ENCODE assay signal across 10 mouse cellular contexts in genomic region chr4:130920951-130921693, GRCm38 (mm10). TPM values are rescaled to one million over a fixed set of nuclear protein-coding genes. Genes with fewer than 3 reads are reported as not detected.
DNase-seq lines count a peak whose midpoint lies in the region; ATAC-seq and TF ChIP-seq lines count a peak whose summit lies in the region.
"Had no signal": no experiment of that assay in that cellular context is flagged by ENCODE, and none has a peak within 500 bp of the region (broad histone marks: within the 10 kb centered on the region; RNA-seq: fewer than 3 reads in every experiment).

No protein-coding gene starts in this region.

- TF ChIP-seq RAD21 in CH12.LX (IDR thresholded peaks at IDR 0.05; ENCODE audit: low read depth, low read length) = no peak

- intact Hi-C loops in left cerebral cortex, adult 2 months (cut with DNase I) = no loop called here

- no peak for TF ChIP-seq CTCF in CH12.LX (conservative IDR thresholded peaks at IDR 0.05 in 1 of 2, IDR thresholded peaks at IDR 0.05 in 1 of 2; ENCODE audit: low read depth in 2 of 2, low read length in 2 of 2)
- TF ChIP-seq CTCF in left cerebral cortex, adult 2 months (IDR thresholded peaks at IDR 0.05) = no peak

- H3K9me3 ChIP-seq in kidney, embryonic 14.5 days (ENCODE audit: control insufficient read depth, low read length) = no peaks in the 10 kb centered on the region
- no peaks in the 10 kb centered on the region for H3K9me3 ChIP-seq in CH12.LX (replicated peaks; ENCODE audit: low read length)
- H3K9me3 ChIP-seq in forebrain, embryonic 16.5 days (ENCODE audit: control insufficient read depth, low read length) = no peaks in the 10 kb centered on the region
- H3K9me3 ChIP-seq: lung, embryonic 15.5 days had no signal

- peaks cover 15% of the 10 kb centered on the region; the same call in 1 of the 2 replicates for H3K4me1 ChIP-seq in kidney, embryonic 14.5 days (ENCODE audit: control insufficient read depth, insufficient read depth, low read length)
- peaks cover 41 to 98% of the 10 kb centered on the region in 2 experiments for H3K4me1 ChIP-seq in CH12.LX (ENCODE audit: control insufficient read depth in 1 of 2, insufficient read depth in 2 of 2)
- H3K4me1 ChIP-seq in forebrain, embryonic 16.5 days (replicated peaks; ENCODE audit: control insufficient read depth, insufficient read depth, low read length) = peaks cover 15% of the 10 kb centered on the region

- TF ChIP-seq EP300 in CH12.LX (IDR thresholded peaks at IDR 0.05; ENCODE audit: low read length) = peak; percentile 12; the same call in 1 of the 2 replicates

- H3K27me3 ChIP-seq in kidney, embryonic 14.5 days (ENCODE audit: control insufficient read depth, insufficient read depth, low read length) = no peaks in the 10 kb centered on the region
- no peaks in the 10 kb centered on the region for H3K27me3 ChIP-seq in CH12.LX (replicated peaks)
- no peaks in the 10 kb centered on the region for H3K27me3 ChIP-seq in forebrain, embryonic 16.5 days (replicated peaks; ENCODE audit: control insufficient read depth, insufficient read depth, low read length)
- H3K27me3 ChIP-seq: lung, embryonic 15.5 days; Patski had no signal

- no peaks in the 10 kb centered on the region for H3K36me3 ChIP-seq in kidney, embryonic 14.5 days (ENCODE audit: control insufficient read depth, insufficient read depth, low read length)
- peaks cover 69 to 91% of the 10 kb centered on the region in 2 experiments for H3K36me3 ChIP-seq in CH12.LX (replicated peaks in 1 of 2; ENCODE audit: control insufficient read depth in 1 of 2, insufficient read depth in 1 of 2, low read length in 1 of 2)
- no peaks in the 10 kb centered on the region for H3K36me3 ChIP-seq in forebrain, embryonic 16.5 days (ENCODE audit: control insufficient read depth, insufficient read depth)
- H3K36me3 ChIP-seq: lung, embryonic 15.5 days had no signal

- no peak overlapping the region for H3K9ac ChIP-seq in kidney, embryonic 14.5 days (ENCODE audit: low read depth, low read length)
- peak overlapping the region; percentile 82 for H3K9ac ChIP-seq in CH12.LX (ENCODE audit: insufficient read depth, low read depth)
- no peak overlapping the region for H3K9ac ChIP-seq in forebrain, embryonic 16.5 days (replicated peaks; ENCODE audit: low read depth, low read length)
- H3K9ac ChIP-seq: lung, embryonic 15.5 days had no signal

- H3K27ac ChIP-seq in kidney, embryonic 14.5 days (ENCODE audit: low read depth, low read length) = no peak overlapping the region; the same call in 1 of the 2 replicates
- peak overlapping the region; percentile 91 for H3K27ac ChIP-seq in CH12.LX (ENCODE audit: insufficient read depth, low read depth)
- no peak overlapping the region for H3K27ac ChIP-seq in forebrain, embryonic 16.5 days (ENCODE audit: low read length)
- H3K27ac ChIP-seq in left cerebral cortex, adult 2 months = no peak overlapping the region
- H3K27ac ChIP-seq: lung, embryonic 15.5 days had no signal

- WGBS in kidney, embryonic 14.5 days = 18% methylated on average over 12 of the region's 12 CpGs
- 45% methylated on average over 12 of the region's 12 CpGs for WGBS in forebrain, embryonic 16.5 days

- H3K4me2 ChIP-seq in kidney, embryonic 14.5 days (replicated peaks; ENCODE audit: low read depth, low read length) = no peak overlapping the region
- peak overlapping the region; percentile 85 for H3K4me2 ChIP-seq in CH12.LX (ENCODE audit: insufficient read depth, low read depth, poor library complexity, severe bottlenecking)
- H3K4me2 ChIP-seq in forebrain, embryonic 16.5 days (ENCODE audit: low read length) = no peak overlapping the region
- H3K4me2 ChIP-seq: lung, embryonic 15.5 days had no signal

- 0 out of 2 replicates have a peak, but pooled peaks have one; percentile 30 for TF ChIP-seq POLR2A in CH12.LX (IDR thresholded peaks at IDR 0.05; ENCODE audit: low read depth, low read length)

- no peak for DNase-seq in kidney, adult 8-10 months
- no peak for DNase-seq in CH12.LX (ENCODE audit: extremely low read depth)
- DNase-seq in retina, embryonic 14.5 days (ENCODE audit: low spot score) = peak; percentile 50
- DNase-seq in left cerebral cortex, adult 2 months (ENCODE audit: extremely low spot score in 1 of 2, low spot score in 2 of 2) = no peak
- no peak for DNase-seq in ovary, postnatal 14 days (ENCODE audit: low spot score)
- DNase-seq in layer of hippocampus, postnatal 36 days = no peak

- ATAC-seq in kidney, embryonic 14.5 days (ENCODE audit: low FRiP score, low TSS enrichment) = peak; percentile 93
- peak; percentile 50; the same call in 1 of the 2 replicates for ATAC-seq in forebrain, embryonic 16.5 days
- ATAC-seq: Patski had no signal

- H3K79me2 ChIP-seq in CH12.LX (replicated peaks; ENCODE audit: control insufficient read depth, extremely low read depth, insufficient read depth, poor library complexity, severe bottlenecking) = peaks cover 99% of the 10 kb centered on the region

- in situ Hi-C loops in CH12.LX (cut with MboI; ENCODE audit: low pct_ligation_motif_present, low pct_unique_long_range_greater_than_20kb, low sequenced_read_pairs) = no loop called here

- H3K4me3 ChIP-seq in kidney, embryonic 14.5 days (ENCODE audit: low read length) = no peak overlapping the region
- peak overlapping the region; percentile 21 to 22 (median 21) for H3K4me3 ChIP-seq in CH12.LX (replicated peaks in 1 of 3; ENCODE audit: low read depth in 2 of 3, low read length in 2 of 3, poor library complexity in 1 of 3)
- no peak overlapping the region for H3K4me3 ChIP-seq in forebrain, embryonic 16.5 days (replicated peaks; ENCODE audit: low read length)
- H3K4me3 ChIP-seq in left cerebral cortex, adult 2 months = no peak overlapping the region
- H3K4me3 ChIP-seq: lung, embryonic 15.5 days had no signal

- dilution Hi-C loops in CH12.LX (cut with MboI; ENCODE audit: extremely low pct_ligation_motif_present, extremely low pct_unique_long_range_greater_than_20kb, low sequenced_read_pairs) = no loop called here

TF ChIP-seq in CH12.LX, 34 proteins besides CTCF, POLR2A, EP300 and RAD21:
- TF ChIP-seq ETS1 (conservative IDR thresholded peaks at IDR 0.05; ENCODE audit: low read depth, low read length) = peak; percentile 95
- no peak for TF ChIP-seq USF2 (conservative IDR thresholded peaks at IDR 0.05; ENCODE audit: low read depth, low read length)
- peak; percentile 86 for TF ChIP-seq TCF12 (IDR thresholded peaks at IDR 0.05; ENCODE audit: low read depth, low read length)
- 0 out of 2 replicates have a peak, but pooled peaks have one; percentile 37 for TF ChIP-seq UBTF (IDR thresholded peaks at IDR 0.05; ENCODE audit: low read depth, low read length)
- TF ChIP-seq GABPA (IDR thresholded peaks at IDR 0.05; ENCODE audit: insufficient replicate concordance, low read depth, low read length) = no peak
- TF ChIP-seq MEF2A (IDR thresholded peaks at IDR 0.05; ENCODE audit: borderline replicate concordance, low read depth, low read length) = peak; percentile 51; the same call in 1 of the 2 replicates
- TF ChIP-seq MXI1 (IDR thresholded peaks at IDR 0.05; ENCODE audit: low read depth, low read length) = 0 out of 2 replicates have a peak, but pooled peaks have one; percentile 17
- peak; percentile 67 for TF ChIP-seq ELF1 (IDR thresholded peaks at IDR 0.05; ENCODE audit: low read depth, low read length)
- 0 out of 2 replicates have a peak, but pooled peaks have one; percentile 5 for TF ChIP-seq ZNF384 (IDR thresholded peaks at IDR 0.05; ENCODE audit: low read depth, low read length)
- peak; percentile 66 for TF ChIP-seq SIN3A (IDR thresholded peaks at IDR 0.05; ENCODE audit: low read length)
- TF ChIP-seq MAX (IDR thresholded peaks at IDR 0.05; ENCODE audit: low read length) = no peak
- TF ChIP-seq BHLHE40 (IDR thresholded peaks at IDR 0.05; ENCODE audit: low read depth, low read length) = peak; percentile 88
- TF ChIP-seq CHD1 (IDR thresholded peaks at IDR 0.05; ENCODE audit: low read depth, low read length) = 0 out of 2 replicates have a peak, but pooled peaks have one; percentile 20
- TF ChIP-seq POLR2AphosphoS2 (IDR thresholded peaks at IDR 0.05; ENCODE audit: low read depth, low read length) = no peak
- TF ChIP-seq MYC (IDR thresholded peaks at IDR 0.05; ENCODE audit: low read depth, low read length) = no peak
- peak; percentile 33; the same call in 1 of the 2 replicates for TF ChIP-seq IRF4 (IDR thresholded peaks at IDR 0.05; ENCODE audit: low read depth, low read length)
- peak; percentile 72; the same call in 1 of the 2 replicates for TF ChIP-seq MAZ (IDR thresholded peaks at IDR 0.05; ENCODE audit: low read depth, low read length)

RNA-seq across cellular contexts. Expression of gene Laptm5, which starts 8.2 kb away (rescaled TPM):
- 19.7 and 29.5 TPM in 2 replicates for polyA plus RNA-seq in kidney, embryonic 14.5 days (2014; fragmentation: Nextera tagmentation; extraction: Ambion mirVana)
- 182 and 225 TPM in 2 replicates for total RNA-seq in CH12.LX (2012; rRNA removed)
- 32.3 and 41.1 TPM in 2 replicates for total RNA-seq in CH12.LX (2014; rRNA removed)
- polyA plus RNA-seq in CH12.LX (2012; ENCODE audit: insufficient read length, low read depth) = 486 and 594 TPM in 2 replicates
- polyA plus RNA-seq in forebrain, embryonic 16.5 days (2015; fragmentation: Nextera tagmentation; extraction: Ambion mirVana) = 18.5 and 23.4 TPM in 2 replicates
- total RNA-seq in left cerebral cortex, adult 2 months (2021) = 10 to 100 TPM; 32.1 to 33.9 TPM
- 10 to 100 TPM; 30.3 to 31.0 TPM for total RNA-seq in layer of hippocampus, postnatal 36 days (2021)
- polyA plus RNA-seq: Patski had no signal

RNA-seq across cellular contexts. Expression of gene Matn1, which starts 23.1 kb away (rescaled TPM):
- polyA plus RNA-seq in kidney, embryonic 14.5 days (2014; fragmentation: Nextera tagmentation; extraction: Ambion mirVana) = 0.41 and 0.44 TPM in 2 replicates
- total RNA-seq in CH12.LX (2012; rRNA removed) = 1.8 and 3.5 TPM in 2 replicates
- 0.30 and 0.52 TPM in 2 replicates for total RNA-seq in CH12.LX (2014; rRNA removed)
- 0.37 and 0.76 TPM in 2 replicates for polyA plus RNA-seq in CH12.LX (2012; ENCODE audit: insufficient read length, low read depth)
- polyA plus RNA-seq in forebrain, embryonic 16.5 days (2015; fragmentation: Nextera tagmentation; extraction: Ambion mirVana) = 3.3 TPM in 1 of 2 replicates, not detected in the other
- 1 to 10 TPM; 1.1 to 1.4 TPM for total RNA-seq in left cerebral cortex, adult 2 months (2021)
- total RNA-seq in layer of hippocampus, postnatal 36 days (2021) = 1 to 10 TPM; 1.4 to 1.5 TPM
- polyA plus RNA-seq: Patski had no signal

Comparison
In these comparisons a context has a peak if more than half of its experiments do, and no peak if none do; other contexts are left out.
1. H3K4me3 ChIP-seq: peak in CH12.LX (3 of 3); none in kidney, embryonic 14.5 days (single experiment), forebrain, embryonic 16.5 days (single experiment) and left cerebral cortex, adult 2 months (single experiment).